Mouse (Mus musculus) MEL-GATA-1-ER (cell line): ENCODE data around the gene Setd1b.
A peak's percentile ranks its signal among the peaks of the same experiment; 100 is the strongest.

ENCODE experiments used
- DNase-seq: peaks from one replicate; pipeline ENCODE4 v3.0.0-alpha.2; 2012; ENCODE audit warnings: low read depth; ENCODE audit errors: extremely low read depth

The Setd1b gene

GRCm38 (mm10) chr5:123142161-123143157, at the start of gene Setd1b:
Gene Setd1b (plus strand): TSS chr5:123142193.
- no peak for DNase-seq

- DNase-seq: peak; percentile 76
Observed at GRCm38 (mm10) chr5:123093077-123093633, 48.8 kb upstream of the Setd1b start.

- peak; percentile 85 for DNase-seq
Observed at GRCm38 (mm10) chr5:123094238-123094991, 47.6 kb upstream of the Setd1b start.

GRCm38 (mm10) chr5:123096299-123096698, 45.7 kb upstream of the Setd1b start:
- DNase-seq: no peak

- DNase-seq: no peak
Observed at GRCm38 (mm10) chr5:123098487-123098886, 43.5 kb upstream of the Setd1b start.

GRCm38 (mm10) chr5:123102376-123102775, 39.6 kb upstream of the Setd1b start:
- DNase-seq: no peak

GRCm38 (mm10) chr5:123103556-123103955, 38.4 kb upstream of the Setd1b start:
- no peak for DNase-seq

GRCm38 (mm10) chr5:123104769-123105168, 37.2 kb upstream of the Setd1b start:
- no peak for DNase-seq

- DNase-seq: no peak
Observed at GRCm38 (mm10) chr5:123109452-123110203, 32.4 kb upstream of the Setd1b start.

GRCm38 (mm10) chr5:123110296-123110721, 31.7 kb upstream of the Setd1b start:
- no peak for DNase-seq

GRCm38 (mm10) chr5:123114109-123114508, 27.9 kb upstream of the Setd1b start:
- no peak for DNase-seq

- DNase-seq: no peak
Observed at GRCm38 (mm10) chr5:123114924-123115323, 27.1 kb upstream of the Setd1b start.

GRCm38 (mm10) chr5:123116080-123116479, 25.9 kb upstream of the Setd1b start:
- no peak for DNase-seq

GRCm38 (mm10) chr5:123117257-123117656, 24.7 kb upstream of the Setd1b start:
- no peak for DNase-seq

- DNase-seq: no peak
Observed at GRCm38 (mm10) chr5:123117773-123118172, 24.2 kb upstream of the Setd1b start.

- DNase-seq: no peak
Observed at GRCm38 (mm10) chr5:123118826-123119225, 23.2 kb upstream of the Setd1b start.

- no peak for DNase-seq
Observed at GRCm38 (mm10) chr5:123120624-123121215, 21.3 kb upstream of the Setd1b start.

- DNase-seq: no peak
Observed at GRCm38 (mm10) chr5:123122181-123122580, 19.8 kb upstream of the Setd1b start.

- no peak for DNase-seq
Observed at GRCm38 (mm10) chr5:123125105-123125504, 16.9 kb upstream of the Setd1b start.

GRCm38 (mm10) chr5:123125638-123126406, 16.2 kb upstream of the Setd1b start:
- DNase-seq: no peak
